Mouse (Mus musculus): ENCODE measurements around the gene Mbd6. TPM values are rescaled to one million over a fixed set of nuclear protein-coding genes. Genes with fewer than 3 reads are reported as not detected.

Mbd6 gene
- polyA plus RNA-seq (2014; fragmentation: Nextera tagmentation; extraction: Ambion mirVana): 9.8 and 11.6 TPM in 2 replicates

DNA sequence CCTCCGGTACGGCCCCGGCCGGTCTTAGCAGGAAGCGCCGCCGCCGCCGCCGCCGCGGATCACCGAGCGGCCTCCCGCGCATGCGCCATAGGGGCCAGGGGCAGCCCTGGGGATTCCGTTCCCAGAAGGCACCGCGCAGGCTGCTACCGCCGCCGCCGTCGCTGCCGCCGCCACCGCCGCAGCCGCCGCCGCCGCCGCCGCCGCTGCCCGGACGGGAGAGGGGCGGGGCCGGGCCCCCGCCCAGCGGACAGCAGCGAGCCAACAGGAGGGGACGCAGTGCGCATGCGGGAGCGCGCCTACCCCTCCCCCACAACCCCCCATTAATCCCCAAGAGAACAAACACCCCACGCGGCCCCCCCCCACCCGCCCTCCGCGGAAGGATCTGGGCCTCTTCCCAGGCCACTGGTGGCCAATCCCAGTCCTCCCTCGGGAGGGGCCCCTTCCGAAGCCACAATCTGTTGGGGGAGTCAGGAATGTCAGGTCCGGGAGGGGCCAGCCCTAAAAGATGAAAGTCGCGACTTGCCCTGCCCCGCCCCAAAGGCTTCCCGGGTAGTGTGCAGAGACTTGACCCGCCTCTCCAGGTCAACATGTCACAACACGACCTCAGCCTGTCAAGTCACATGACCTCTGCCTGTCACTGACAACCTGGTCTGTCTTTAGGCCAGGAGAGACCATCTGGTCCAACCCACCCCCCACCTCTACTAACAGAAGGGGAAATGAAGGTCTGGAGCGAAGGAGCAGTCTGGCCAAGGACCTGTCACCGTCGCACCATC is at the start of gene Mbd6:
Gene Mbd6 (minus strand): TSS at position 219 of the 773 bp plus-strand sequence.
- peak within 1 kb of the TSS; percentile 55 for H3K4me3 ChIP-seq (ENCODE audit: low read depth, low read length)
- 0% methylated on average over 20 of the region's 65 CpGs for WGBS
- no peaks in the 10 kb centered on the region for H3K9me3 ChIP-seq (replicated peaks; ENCODE audit: control insufficient read depth, low read length)
- H3K4me2 ChIP-seq (ENCODE audit: low read depth, low read length): peak within 1 kb of the TSS; percentile 82
- 0 out of 2 replicates have a peak, but pooled peaks have one; percentile 16 for ATAC-seq (replicated peaks; ENCODE audit: insufficient number of reproducible peaks, low FRiP score, low TSS enrichment, low read depth)
- peak within 1 kb of the TSS; percentile 99 for H3K27ac ChIP-seq (replicated peaks; ENCODE audit: low read depth, low read length)
- H3K4me1 ChIP-seq (ENCODE audit: control insufficient read depth, insufficient read depth, low read length): peaks cover 5% of the 10 kb centered on the region
- H3K36me3 ChIP-seq (replicated peaks; ENCODE audit: control insufficient read depth, insufficient read depth, low read depth, low read length): peaks cover 10% of the 10 kb centered on the region
- peak; percentile 88 for DNase-seq (ENCODE audit: low spot score)
- no peaks in the 10 kb centered on the region for H3K27me3 ChIP-seq (ENCODE audit: control insufficient read depth, insufficient read depth, low read length)
- H3K9ac ChIP-seq (replicated peaks; ENCODE audit: low read length): peak within 1 kb of the TSS; percentile 86

DNA sequence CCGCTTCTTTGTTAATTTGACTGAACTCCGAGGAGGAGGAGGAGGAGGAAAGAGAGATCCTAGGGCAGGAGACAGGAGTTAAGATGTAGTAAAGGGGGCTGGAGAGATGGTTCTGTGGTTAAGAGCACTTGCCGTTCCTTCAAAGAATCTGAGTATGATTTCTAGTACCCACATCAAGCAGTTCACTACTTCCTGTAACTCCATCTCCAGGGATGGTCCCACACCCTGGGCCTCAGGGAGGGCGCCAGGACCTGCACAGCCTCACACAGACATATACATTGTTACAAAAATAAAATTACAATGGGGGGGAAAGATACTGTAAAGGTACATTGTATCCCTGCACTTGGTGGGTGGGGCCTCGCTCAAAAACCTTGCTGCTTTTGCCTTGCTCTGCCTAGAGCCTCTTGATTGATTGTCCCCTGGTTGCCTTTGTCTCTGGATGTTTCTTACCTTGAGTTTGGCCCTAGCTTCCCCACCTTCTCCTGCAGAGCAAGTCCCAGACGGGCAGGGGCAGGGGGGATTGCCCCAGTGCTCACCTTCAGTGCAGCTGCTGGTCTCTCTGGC is 48.8 kb upstream of the Mbd6 start:
- Histone ChIP-seq H3K4me1 (ENCODE audit: control insufficient read depth, insufficient read depth, low read length) (peaks cover 3% of the 10 kb centered on the region), H3K27me3 (ENCODE audit: control insufficient read depth, insufficient read depth, low read length) (no peaks in the 10 kb centered on the region), H3K4me3 (ENCODE audit: low read depth, low read length) (no peak overlapping the region), H3K9ac (replicated peaks; ENCODE audit: low read length) (no peak overlapping the region), H3K36me3 (replicated peaks; ENCODE audit: control insufficient read depth, insufficient read depth, low read depth, low read length) (no peaks in the 10 kb centered on the region; the same call in none of the 2 replicates), H3K27ac (replicated peaks; ENCODE audit: low read depth, low read length) (no peak overlapping the region), H3K4me2 (ENCODE audit: low read depth, low read length) (no peak overlapping the region), H3K9me3 (replicated peaks; ENCODE audit: control insufficient read depth, low read length) (no peaks in the 10 kb centered on the region)
- no peak for DNase-seq (ENCODE audit: low spot score)
- 84% methylated on average over 6 of the region's 6 CpGs for WGBS
- ATAC-seq (replicated peaks; ENCODE audit: insufficient number of reproducible peaks, low FRiP score, low TSS enrichment, low read depth): no peak

DNA sequence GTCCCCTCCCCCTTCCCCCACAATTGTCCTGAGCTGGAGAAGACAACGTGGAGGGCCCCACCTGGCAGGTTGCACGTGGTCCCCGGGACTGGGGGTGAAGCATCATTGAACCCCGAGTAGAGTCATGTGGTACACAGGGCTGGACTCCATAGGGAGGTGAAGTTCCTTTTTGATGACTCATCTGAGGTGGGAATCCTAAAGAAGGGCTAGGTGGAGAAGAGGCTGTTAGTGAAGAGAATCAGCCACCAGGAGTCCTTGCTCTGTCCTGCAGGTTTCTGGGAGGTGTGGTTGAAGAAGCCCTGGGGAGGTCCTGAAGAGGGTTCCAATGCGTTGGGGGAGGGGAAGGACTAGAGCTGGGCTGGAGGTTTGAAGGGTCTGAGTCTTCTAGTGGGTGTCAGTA is 48.1 kb upstream of the Mbd6 start:
- Histone ChIP-seq H3K4me2 (ENCODE audit: low read depth, low read length) (no peak overlapping the region), H3K27me3 (ENCODE audit: control insufficient read depth, insufficient read depth, low read length) (no peaks in the 10 kb centered on the region), H3K4me3 (ENCODE audit: low read depth, low read length) (no peak overlapping the region), H3K4me1 (ENCODE audit: control insufficient read depth, insufficient read depth, low read length) (peaks cover 3% of the 10 kb centered on the region), H3K9me3 (replicated peaks; ENCODE audit: control insufficient read depth, low read length) (no peaks in the 10 kb centered on the region), H3K27ac (replicated peaks; ENCODE audit: low read depth, low read length) (no peak overlapping the region), H3K36me3 (replicated peaks; ENCODE audit: control insufficient read depth, insufficient read depth, low read depth, low read length) (no peaks in the 10 kb centered on the region; the same call in none of the 2 replicates), H3K9ac (replicated peaks; ENCODE audit: low read length) (no peak overlapping the region)
- WGBS: 75% methylated on average over 5 of the region's 5 CpGs
- ATAC-seq (replicated peaks; ENCODE audit: insufficient number of reproducible peaks, low FRiP score, low TSS enrichment, low read depth): no peak
- DNase-seq (ENCODE audit: low spot score): no peak

DNA sequence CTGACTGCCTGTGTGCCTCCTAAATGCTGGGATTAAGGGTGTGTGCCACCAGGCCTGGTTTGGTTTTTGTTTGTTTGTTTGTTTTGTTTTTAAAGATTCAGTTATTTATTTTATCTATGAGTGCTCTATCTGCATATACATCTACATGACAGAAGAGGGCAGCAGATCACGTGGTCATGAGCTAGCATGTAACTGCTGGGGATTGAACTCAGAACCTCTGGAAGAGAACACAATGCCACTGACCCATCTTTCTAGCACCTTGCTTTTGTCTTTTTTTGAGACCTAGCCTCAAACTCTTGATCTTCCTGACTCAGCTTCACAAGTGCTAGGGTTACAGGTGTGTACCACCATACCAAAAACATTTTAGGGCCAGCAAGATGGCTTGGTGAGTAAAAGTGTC is 46.5 kb upstream of the Mbd6 start:
- Histone ChIP-seq H3K36me3 (replicated peaks; ENCODE audit: control insufficient read depth, insufficient read depth, low read depth, low read length) (no peaks in the 10 kb centered on the region; the same call in none of the 2 replicates), H3K27me3 (ENCODE audit: control insufficient read depth, insufficient read depth, low read length) (no peaks in the 10 kb centered on the region), H3K4me3 (ENCODE audit: low read depth, low read length) (no peak overlapping the region), H3K9me3 (replicated peaks; ENCODE audit: control insufficient read depth, low read length) (no peaks in the 10 kb centered on the region), H3K27ac (replicated peaks; ENCODE audit: low read depth, low read length) (no peak overlapping the region), H3K4me2 (ENCODE audit: low read depth, low read length) (no peak overlapping the region), H3K4me1 (ENCODE audit: control insufficient read depth, insufficient read depth, low read length) (no peaks in the 10 kb centered on the region), H3K9ac (replicated peaks; ENCODE audit: low read length) (no peak overlapping the region)
- DNase-seq (ENCODE audit: low spot score) (no peak), ATAC-seq (replicated peaks; ENCODE audit: insufficient number of reproducible peaks, low FRiP score, low TSS enrichment, low read depth) (no peak)
- 71% methylated on average over 1 of the region's 1 CpGs for WGBS

DNA sequence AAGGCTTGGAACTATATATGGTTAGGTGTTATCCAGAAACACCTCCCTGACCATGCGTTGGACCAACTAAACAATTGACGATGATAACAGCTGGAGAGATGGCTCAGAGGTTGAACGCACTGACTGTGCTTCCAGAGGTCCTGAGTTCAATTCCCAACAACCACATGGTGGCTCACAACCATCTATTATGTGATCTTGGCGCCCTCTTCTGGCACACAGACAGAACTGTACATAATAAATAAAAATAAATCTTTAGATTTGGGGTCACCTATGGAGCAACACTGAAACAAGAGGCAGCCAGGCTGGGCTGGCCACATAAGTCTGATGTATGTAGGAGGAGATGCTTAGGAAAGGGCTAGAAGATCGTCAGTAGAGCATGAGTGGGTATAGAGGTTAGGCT is 44.3 kb upstream of the Mbd6 start:
- DNase-seq (ENCODE audit: low spot score) (no peak), ATAC-seq (replicated peaks; ENCODE audit: insufficient number of reproducible peaks, low FRiP score, low TSS enrichment, low read depth) (no peak)
- Histone ChIP-seq H3K27me3 (ENCODE audit: control insufficient read depth, insufficient read depth, low read length) (peaks cover 2% of the 10 kb centered on the region), H3K36me3 (replicated peaks; ENCODE audit: control insufficient read depth, insufficient read depth, low read depth, low read length) (no peaks in the 10 kb centered on the region; the same call in none of the 2 replicates), H3K9me3 (replicated peaks; ENCODE audit: control insufficient read depth, low read length) (no peaks in the 10 kb centered on the region), H3K4me2 (ENCODE audit: low read depth, low read length) (no peak overlapping the region), H3K4me3 (ENCODE audit: low read depth, low read length) (no peak overlapping the region), H3K9ac (replicated peaks; ENCODE audit: low read length) (no peak overlapping the region), H3K4me1 (ENCODE audit: control insufficient read depth, insufficient read depth, low read length) (no peaks in the 10 kb centered on the region), H3K27ac (replicated peaks; ENCODE audit: low read depth, low read length) (no peak overlapping the region)
- 61% methylated on average over 5 of the region's 5 CpGs for WGBS

DNA sequence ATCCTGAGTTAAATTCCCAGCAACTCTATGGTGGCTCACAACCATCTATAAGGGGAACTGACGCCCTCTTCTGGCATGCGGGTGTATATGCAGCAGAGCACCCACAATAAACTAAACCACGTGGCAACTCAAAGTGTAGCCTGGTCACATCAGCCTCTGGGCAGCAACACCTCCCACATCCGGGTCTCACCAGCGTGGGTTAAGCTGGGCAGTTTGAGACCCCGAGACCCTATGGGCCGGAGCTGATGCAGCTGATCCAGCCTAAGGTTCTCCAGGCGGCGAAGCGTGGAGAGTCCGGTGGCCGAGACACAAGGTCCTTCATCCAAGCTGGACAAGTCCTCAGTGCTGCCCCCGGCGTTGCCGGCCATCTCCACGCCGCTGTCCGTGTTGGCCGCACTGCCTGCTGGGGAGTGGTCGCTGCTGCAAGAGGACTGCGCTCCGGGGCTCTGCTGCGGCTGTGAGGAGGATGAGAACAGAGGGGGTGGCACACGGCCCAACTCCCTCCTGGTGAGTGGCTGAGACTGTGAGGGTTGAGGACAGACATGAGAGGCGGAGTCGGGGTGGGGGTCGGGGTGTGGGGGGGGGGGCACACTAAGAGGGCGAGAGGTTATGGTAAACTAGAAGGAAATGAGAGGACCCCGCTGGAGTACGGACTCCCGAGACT is 43.5 kb upstream of the Mbd6 start:
- H3K4me1 ChIP-seq (ENCODE audit: control insufficient read depth, insufficient read depth, low read length): no peaks in the 10 kb centered on the region
- H3K9me3 ChIP-seq (replicated peaks; ENCODE audit: control insufficient read depth, low read length): no peaks in the 10 kb centered on the region
- ATAC-seq (replicated peaks; ENCODE audit: insufficient number of reproducible peaks, low FRiP score, low TSS enrichment, low read depth) (0 out of 2 replicates have a peak, but pooled peaks have one; percentile 20), DNase-seq (ENCODE audit: low spot score) (peak; percentile 46)
- no peak overlapping the region for H3K9ac ChIP-seq (replicated peaks; ENCODE audit: low read length)
- 34% methylated on average over 29 of the region's 31 CpGs for WGBS
- H3K36me3 ChIP-seq (replicated peaks; ENCODE audit: control insufficient read depth, insufficient read depth, low read depth, low read length): no peaks in the 10 kb centered on the region; the same call in none of the 2 replicates
- H3K27ac ChIP-seq (replicated peaks; ENCODE audit: low read depth, low read length): no peak overlapping the region
- peaks cover 10% of the 10 kb centered on the region for H3K27me3 ChIP-seq (ENCODE audit: control insufficient read depth, insufficient read depth, low read length)
- H3K4me2 ChIP-seq (ENCODE audit: low read depth, low read length): peak overlapping the region; percentile 16; the same call in 1 of the 2 replicates
- H3K4me3 ChIP-seq (ENCODE audit: low read depth, low read length): no peak overlapping the region

DNA sequence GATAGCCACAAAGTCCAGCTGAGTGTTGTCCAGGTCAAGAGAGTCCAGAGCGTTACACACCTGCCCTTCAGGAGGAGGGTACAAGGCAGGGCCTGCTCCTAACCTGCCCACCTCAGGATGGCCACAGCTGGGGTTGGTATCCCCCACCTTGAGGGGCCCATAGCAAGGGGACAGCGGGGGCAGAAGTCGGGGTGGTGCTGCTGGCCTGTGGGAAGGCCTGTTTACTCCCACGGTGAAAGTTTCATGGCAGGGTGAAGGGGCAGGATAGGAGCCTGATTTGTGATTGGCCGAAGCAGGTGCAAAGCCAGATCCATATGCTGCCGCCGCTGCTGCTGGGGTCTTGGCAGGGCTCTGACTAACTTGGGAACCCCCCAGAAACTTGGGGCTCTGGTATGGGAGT is 41.4 kb upstream of the Mbd6 start:
- H3K27me3 ChIP-seq (ENCODE audit: control insufficient read depth, insufficient read depth, low read length): peaks cover 26% of the 10 kb centered on the region
- DNase-seq (ENCODE audit: low spot score): no peak
- no peak overlapping the region for H3K9ac ChIP-seq (replicated peaks; ENCODE audit: low read length)
- H3K4me2 ChIP-seq (ENCODE audit: low read depth, low read length): no peak overlapping the region
- no peaks in the 10 kb centered on the region; the same call in 1 of the 2 replicates for H3K36me3 ChIP-seq (replicated peaks; ENCODE audit: control insufficient read depth, insufficient read depth, low read depth, low read length)
- H3K27ac ChIP-seq (replicated peaks; ENCODE audit: low read depth, low read length): no peak overlapping the region
- 83% methylated on average over 7 of the region's 7 CpGs for WGBS
- H3K9me3 ChIP-seq (replicated peaks; ENCODE audit: control insufficient read depth, low read length): no peaks in the 10 kb centered on the region
- H3K4me3 ChIP-seq (ENCODE audit: low read depth, low read length): no peak overlapping the region
- H3K4me1 ChIP-seq (ENCODE audit: control insufficient read depth, insufficient read depth, low read length): peaks cover 6% of the 10 kb centered on the region
- ATAC-seq (replicated peaks; ENCODE audit: insufficient number of reproducible peaks, low FRiP score, low TSS enrichment, low read depth): no peak

Measured in embryonic facial prominence, embryonic 11.5 days (tissue).